Mouse (Mus musculus) E14TG2a.4 (cell line): ENCODE measurements around the gene Nfe2l2.

Source experiments
- CTCF ChIP-seq: conservative IDR thresholded peaks from 2 replicates; pipeline ENCODE4 v1.5.1; 2014; ENCODE audit warnings: low read length
- NANOG ChIP-seq: IDR thresholded peaks from 2 replicates; pipeline ENCODE4 v1.6.1; 2014; ENCODE audit warnings: borderline replicate concordance, low read length, mixed read lengths

- TF ChIP-seq CTCF (no peak), NANOG (no peak)
These were observed 863 bp downstream of the Nfe2l2 start for GRCm38 (mm10) chr2:75703375-75704181.
